Mouse (Mus musculus) erythroblast, adult 5-6 weeks (primary cell): ENCODE measurements around the gene Naaladl2. TPM values are rescaled to one million over a fixed set of nuclear protein-coding genes. Genes with fewer than 3 reads are reported as not detected.
A peak's percentile ranks its signal among the peaks of the same experiment; 100 is the strongest.

Source experiments
- ATAC-seq: replicated peaks from 2 replicates; pipeline ENCODE4 v1.8.0; 2016; ENCODE audit warnings: moderate number of reproducible peaks, mild to moderate bottlenecking, moderate TSS enrichment, inconsistent platforms; ENCODE audit not compliant: poor library complexity, low FRiP score, severe bottlenecking
- total RNA-seq, 2 experiments: library from RNA; stranded (forward) in 1 of 2; stranded (reverse) in 1 of 2; fragments of 150-400 nt in 1 of 2; fragments of 200-764, 138-1000 nt in 1 of 2; gene quantifications; 2 replicates each; pipeline versions ENCODE4 v1.2.3 to v1.2.4; 2015 to 2017; ENCODE audit warnings: low replicate concordance in 2 of 2

The Naaladl2 gene
- total RNA-seq, 2 experiments from 2014 or later, result not detected

DNA sequence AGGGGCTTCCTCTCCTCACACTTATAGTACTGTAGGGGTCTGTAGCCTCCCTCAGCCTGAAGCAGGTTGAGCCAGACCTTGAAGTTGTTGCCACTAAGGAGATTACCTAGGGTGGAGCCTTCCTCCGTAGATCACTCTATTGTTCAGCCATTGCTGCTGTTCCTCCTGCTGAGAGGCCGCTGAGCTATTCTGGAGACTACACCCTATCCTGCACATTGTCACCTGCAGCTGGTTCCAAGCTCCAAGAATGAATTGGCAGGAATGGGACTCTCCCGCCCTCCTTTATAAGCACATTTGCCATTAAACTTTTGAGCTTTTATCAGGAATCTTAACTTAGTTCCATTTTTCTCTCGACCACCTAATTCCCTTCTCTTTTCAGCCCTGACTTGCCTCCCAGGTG is 1064.3 kb downstream of the Naaladl2 start:
- no peak for ATAC-seq

DNA sequence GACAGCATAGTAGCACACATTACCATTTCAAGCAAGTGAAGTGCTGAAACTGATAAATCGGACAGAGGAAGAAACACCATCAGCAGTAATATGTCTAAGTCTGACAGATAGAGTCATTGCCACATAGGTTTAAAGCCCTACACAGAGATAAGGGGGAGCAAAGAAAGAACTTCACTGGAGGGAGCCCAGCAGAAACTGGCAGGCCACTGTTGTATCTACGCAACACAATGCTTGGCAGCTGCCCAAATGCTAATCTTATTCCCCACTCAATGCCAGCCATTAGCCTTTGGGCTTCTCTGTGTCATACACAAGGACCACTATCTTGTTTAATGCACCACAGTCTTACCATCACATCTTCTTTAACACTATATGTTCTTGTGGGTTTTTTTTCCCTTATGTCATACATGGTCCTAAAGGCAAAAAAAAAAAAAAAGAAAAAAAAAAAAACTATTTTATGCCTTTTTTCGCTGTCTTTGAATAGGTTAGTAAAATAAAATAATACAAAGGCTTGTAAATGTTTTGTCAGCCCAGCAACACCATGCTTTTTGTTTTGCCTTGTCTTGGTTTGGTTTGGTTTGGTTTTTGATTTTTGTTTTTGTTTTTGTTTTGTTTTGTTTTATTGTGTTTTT is 1072.8 kb downstream of the Naaladl2 start:
- ATAC-seq, result no peak

DNA sequence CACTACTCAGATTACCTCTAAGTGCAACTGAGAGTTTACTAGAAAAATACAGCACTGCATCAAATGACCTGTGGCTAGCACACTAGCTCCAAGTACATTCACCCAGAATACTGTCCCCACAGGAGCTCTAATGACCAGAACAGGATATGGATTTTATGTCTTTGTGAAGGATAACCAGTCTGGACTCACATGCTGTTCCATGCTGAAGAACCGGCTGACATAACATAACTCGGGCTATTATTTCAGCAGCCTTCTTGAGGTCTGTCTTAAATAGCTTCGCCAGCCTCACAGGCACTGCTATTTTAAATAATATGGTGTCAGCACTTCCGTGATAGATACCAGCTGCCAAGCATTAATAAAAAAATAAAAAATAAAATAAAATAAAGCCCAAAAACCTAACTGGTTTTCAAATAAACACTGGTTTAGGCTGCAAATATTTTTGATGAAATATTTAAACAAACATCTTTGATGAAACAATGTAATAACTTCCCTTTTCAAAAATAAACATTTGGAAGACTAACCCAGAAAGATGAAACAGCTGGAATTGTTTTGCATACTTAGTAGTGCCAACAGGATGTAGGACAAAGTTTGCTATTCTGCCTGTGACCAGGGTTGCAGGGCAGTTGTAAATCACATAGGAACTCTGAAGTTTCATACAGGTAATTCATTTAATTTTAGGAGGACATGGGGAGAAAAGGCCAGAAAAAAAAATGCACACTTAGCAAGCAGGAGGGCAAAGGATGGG is 1073.5 kb downstream of the Naaladl2 start:
- no peak for ATAC-seq

DNA sequence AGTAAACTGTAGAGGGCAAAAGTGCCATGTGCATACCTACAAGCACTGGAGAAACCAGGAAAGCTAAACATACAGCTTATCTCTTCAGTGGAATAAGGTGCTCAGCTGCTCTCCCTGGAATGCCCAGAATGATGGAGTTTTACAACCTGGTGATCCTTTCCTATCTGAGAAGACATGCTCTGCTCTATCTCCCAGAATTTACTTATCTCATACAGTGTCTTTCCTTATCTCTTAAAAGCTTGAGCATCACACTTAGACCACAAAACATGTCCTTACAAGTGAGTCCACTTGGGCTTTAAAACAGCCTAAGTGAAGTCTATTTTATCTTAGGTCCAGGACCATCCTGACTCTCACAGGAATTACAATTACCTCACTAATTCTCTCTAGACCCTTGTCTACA is 1095.8 kb downstream of the Naaladl2 start:
- ATAC-seq, result no peak

DNA sequence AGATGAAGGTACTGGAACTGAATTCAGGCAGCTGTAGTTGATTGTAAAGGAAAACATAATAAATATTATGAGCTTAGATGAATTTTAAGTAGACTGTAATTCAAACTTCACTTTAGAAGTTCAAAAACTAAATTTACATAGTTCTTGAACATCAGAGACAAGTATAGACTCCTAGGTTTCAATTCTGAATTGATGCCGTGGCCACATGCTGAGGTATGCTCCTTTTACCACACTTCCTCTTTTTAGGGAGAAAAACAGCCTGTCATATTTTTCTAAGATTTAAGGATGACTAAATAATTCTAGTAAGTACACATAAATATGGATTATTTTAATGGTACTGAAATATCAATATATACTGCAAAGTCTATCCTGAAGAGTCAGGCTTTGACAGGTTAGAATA is 1142.3 kb downstream of the Naaladl2 start:
- no peak for ATAC-seq

DNA sequence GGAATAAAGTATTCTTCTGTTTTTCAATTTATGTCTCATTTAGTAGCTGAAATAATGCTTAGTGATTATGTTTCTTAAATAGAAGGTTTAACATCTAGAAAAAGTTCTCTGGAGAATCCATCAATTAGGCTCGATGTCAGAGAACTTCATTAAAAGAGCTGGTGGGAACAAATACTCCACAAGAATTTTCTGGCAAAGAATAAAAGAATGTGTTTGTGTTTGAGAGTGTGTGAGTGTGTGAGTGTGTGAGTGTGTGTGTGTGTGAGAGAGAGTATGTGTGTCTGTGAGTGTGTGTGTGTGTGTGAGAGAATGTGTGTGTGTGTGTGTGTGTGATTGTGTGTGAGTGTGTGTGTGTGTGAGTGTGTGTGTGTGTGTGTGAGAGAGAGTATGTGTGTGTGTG is 1170.3 kb downstream of the Naaladl2 start:
- ATAC-seq, result no peak

DNA sequence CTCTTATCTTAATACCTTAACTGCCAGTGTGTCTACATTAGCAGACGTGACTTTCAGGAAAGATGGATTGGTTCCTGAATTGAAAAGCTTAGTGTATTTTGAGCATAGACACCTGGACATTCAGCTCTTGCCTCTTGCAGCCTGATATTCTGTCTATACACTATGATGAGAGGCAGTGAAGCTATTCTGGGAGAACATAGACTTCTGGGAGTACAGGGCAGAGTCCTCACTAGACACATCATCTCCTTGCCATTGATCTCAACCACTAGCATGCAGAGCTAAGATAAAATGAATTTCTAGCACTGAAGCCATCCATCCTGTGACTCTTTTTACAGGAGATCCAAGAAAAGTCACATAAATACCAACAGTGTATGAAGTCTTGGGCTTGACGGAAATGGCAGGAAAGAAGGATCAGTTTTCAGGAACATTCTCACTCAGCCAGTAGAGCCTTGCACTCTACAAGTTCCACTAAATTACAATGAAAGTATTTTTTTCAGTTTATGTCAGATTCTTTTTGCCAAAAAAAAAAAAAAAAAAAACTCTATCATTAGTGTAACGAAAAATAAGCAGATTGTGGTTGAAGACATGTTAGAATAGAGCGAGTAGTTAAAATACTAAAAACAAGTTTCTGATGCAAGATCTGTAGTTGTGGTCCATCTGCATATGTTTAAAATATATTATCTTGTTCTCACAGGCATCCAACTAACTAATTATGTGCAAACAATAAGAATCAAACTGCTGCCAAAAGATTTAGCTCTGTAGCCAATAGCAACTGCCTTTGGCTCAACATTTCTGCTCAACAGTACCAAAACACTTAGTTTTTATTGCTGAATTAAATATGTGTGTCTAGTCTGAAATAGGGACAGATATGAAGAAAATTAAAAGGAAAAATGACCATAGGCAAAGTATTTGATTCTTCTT is 1171.1 kb downstream of the Naaladl2 start:
- no peak for ATAC-seq

DNA sequence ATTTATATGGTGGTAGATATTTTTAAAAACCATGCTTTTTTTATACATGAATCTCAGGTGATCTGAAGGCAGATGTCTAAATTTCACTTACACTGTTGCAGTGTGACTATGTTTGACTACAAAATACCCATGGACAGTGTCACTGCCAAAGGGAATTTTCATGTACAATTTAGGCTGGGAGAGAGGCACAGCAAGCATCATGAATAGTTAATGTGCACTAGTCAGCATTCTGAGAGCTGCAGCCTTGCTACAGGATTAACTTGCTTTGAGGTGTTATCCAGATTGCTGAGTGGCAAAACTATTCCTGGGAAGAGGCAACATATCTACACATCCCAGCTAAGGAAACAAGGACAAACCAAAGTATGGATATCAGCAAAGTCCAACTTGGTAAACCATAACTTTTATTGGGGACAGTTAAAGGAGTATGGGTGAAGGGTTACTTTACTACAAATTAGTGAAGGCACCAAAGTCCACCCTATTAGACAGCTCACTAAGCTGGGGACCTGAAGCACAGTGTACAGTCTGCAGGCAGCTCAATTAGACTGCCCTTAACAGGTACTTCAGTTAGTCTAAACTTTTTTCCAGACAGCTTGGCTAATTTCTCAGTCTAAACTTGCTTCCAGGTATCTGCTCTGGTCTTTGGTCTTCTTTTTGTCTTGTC is 1181.0 kb downstream of the Naaladl2 start:
- no peak for ATAC-seq

DNA sequence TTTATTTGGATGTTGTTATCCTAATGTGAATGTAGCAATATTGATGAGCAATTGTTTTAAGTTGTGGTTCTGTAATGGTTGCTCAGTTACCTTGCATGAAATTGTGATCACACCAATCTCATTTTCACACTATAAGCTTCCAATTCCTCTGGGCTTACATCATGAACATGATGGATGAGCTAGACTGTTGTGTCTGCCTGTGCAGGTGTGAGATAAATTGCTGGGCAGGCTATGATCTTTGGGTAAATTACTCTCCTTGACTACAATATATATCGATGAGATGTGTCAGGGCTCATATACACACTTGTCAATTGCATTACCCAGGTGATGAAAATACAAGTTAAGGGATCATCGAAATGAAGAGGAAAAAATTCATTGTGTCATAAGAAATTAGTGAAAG is 1197.9 kb downstream of the Naaladl2 start:
- ATAC-seq, result no peak

DNA sequence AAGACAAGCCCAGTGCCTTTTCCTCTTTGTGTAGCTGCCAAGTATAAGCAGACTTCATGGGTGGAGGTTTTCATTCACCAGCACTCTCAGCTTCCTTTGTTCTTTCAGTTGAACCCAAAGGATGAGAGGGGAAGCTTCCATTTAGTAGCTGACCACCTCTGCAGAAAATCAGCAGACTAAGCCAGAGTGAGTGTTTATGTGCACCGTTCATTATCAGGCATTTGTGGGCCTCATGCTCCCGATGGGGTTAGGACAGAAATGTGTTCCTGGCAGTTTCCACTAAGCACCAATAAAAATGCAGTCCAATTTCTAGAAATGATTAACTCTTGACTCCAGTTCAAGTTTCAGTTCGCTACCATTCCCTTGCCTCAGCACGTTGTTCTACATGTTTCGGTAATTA is 1206.8 kb downstream of the Naaladl2 start:
- no peak for ATAC-seq

DNA sequence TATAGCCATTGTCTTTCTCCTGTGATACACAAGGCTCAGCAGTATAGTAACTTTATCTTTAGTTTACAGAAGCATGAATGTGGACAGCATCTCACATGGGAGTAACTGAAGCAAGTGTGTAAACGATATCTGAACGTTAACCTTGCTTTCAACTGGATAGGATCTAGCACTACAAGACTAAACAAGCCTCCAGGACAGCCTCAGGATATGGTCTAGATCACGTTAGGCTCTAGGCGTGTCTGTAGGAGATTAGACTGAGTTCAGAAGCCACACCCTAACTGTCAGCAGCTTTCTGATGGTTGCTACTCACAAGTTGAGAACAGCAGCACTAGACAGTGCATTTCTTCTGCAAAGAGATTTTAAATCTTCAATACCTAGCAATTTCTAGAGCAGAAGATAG is 1216.0 kb downstream of the Naaladl2 start:
- peak; percentile 79 for ATAC-seq

DNA sequence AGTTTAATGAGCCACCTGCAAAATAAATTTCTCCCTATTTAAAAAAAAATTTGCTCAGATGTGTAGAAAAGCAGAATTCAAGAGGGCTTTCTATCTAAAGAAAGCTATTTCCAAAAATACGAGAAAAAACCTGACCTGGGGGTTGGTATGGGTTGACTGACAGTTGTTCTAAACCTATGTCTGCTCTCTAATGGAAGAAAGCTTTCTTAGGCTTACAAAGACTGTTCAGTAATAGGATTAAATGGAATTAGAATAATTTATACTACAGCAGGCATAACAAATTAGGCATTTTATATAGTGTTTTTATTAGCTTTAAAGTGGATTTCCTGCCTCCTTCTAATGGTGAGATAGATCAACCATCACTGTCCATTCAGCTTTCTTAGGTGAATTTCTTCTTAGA is 1236.4 kb downstream of the Naaladl2 start:
- no peak for ATAC-seq

DNA sequence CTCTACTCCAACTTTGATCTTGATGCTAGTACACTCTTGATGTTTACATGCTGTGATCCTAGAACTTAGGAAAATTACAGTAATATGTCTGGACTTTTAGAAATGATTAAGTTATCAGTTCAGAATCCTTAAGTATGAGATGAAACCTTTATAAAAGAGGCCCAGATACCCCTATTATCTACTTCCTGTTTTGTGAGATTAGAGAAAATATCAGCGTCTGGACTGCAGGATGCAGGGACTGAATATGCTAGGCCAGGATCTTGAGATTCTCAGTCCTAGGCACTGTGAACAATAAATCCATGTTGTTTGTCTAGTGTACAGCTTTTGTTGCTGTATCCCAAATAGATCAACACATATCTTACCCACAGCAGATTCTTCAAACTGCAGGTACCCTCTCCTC is 1278.4 kb downstream of the Naaladl2 start:
- ATAC-seq, result no peak

DNA sequence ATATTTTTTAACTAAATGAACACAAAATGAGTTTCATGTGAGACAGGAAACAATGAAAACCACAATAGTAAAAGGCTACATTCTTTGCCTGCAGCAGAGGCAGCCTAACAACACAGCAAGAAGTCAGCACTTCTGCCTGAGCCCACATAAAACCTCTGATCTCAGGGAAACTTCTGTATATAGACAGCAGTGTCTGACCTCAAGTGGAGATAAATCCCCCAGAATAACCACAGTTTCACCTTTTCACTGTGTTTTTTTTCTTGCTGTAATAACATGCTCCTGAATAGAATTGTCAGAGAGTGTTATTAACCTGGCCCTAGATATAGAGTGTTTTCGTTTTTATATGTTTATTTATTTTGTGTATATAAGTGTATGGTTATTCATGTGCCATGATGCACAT is 1286.8 kb downstream of the Naaladl2 start:
- ATAC-seq, result no peak

DNA sequence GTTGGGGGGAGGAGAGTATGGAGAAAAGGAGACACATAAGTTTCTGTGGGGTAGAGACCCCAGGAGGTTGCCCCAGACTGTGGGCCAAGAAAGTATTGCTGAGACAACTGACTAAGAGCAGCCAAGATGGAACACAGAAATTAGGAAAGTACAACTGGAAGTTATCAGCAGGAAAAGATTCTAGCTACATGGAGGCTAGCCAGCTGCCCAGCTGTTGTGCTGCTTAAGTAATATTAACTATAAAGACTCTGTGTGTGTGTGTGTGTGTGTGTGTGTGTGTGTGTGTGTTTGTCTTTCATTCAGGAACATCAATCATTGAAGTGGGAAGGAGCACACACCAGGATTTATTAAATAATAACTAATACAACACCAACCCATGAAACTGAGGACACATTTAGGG is 1326.5 kb downstream of the Naaladl2 start:
- ATAC-seq, result no peak

DNA sequence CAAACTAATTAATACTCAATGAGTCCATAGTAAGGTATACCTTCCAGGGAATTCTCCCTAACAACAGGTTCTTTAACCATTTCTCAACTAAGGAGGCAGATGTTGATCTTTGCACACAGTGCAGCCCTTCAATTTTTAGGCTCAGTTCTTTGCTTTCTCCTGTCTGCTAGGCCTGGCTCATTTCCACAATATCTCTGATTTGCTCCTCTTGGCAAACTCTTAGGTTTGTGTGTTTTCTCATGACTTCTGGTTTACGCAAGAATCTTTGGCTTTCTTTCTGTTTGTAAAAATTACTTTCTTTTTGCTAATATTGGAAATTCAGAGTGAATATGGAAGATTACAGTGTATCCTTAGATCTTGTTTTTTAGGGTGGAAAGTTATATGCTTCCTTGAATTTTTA is 1385.3 kb downstream of the Naaladl2 start:
- ATAC-seq, result no peak
